Mouse (Mus musculus) thymus, postnatal 4 days (tissue): ENCODE data around the gene Map7d2.
"Not testable (repeated sequence)": the region's sequence is repeated elsewhere in the genome, so short reads cannot be mapped to it uniquely, and the experiment has no call there.

Experiments
- DNase-seq: peaks from one replicate; pipeline ENCODE4 v3.0.0; 2021

Gene Map7d2

DNA sequence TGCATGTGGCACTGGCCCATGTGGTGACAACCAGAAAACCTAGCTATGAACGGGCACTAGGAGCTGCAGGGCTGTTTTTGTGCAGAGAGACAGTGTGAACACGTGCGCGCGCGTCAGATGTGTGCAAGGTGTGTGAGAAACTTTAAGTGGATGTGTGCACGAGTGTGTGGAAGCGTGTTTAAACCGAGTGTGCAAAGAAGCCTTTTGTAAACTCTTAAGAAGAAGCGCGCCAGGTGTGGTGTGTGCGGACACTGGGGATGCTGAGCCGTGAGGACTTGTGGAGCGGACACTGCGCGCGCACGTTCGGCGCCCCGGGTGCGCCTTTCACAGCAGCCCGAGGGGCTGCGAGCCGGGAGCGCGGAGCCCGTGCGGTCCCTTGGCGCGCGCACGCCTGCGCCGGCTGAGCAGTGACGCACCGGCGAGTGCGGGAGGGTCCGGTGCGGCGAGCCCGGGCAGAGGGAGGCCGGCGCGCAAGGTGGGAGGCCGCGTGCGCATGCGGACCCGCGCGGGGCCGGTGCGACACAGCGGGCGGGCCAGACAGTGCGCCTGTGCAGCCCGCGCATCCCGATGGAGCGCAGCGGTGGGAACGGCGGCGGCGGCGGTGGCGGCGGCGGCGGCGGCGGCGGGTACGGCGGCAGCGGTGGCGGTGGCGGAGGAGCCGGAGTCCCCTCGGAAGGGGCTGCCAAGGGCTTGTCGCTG lies at the start of gene Map7d2:
Gene Map7d2, plus strand, starts transcription at position 443 of the 699 bp plus-strand sequence.
- DNase-seq, result peak; percentile 50

DNA sequence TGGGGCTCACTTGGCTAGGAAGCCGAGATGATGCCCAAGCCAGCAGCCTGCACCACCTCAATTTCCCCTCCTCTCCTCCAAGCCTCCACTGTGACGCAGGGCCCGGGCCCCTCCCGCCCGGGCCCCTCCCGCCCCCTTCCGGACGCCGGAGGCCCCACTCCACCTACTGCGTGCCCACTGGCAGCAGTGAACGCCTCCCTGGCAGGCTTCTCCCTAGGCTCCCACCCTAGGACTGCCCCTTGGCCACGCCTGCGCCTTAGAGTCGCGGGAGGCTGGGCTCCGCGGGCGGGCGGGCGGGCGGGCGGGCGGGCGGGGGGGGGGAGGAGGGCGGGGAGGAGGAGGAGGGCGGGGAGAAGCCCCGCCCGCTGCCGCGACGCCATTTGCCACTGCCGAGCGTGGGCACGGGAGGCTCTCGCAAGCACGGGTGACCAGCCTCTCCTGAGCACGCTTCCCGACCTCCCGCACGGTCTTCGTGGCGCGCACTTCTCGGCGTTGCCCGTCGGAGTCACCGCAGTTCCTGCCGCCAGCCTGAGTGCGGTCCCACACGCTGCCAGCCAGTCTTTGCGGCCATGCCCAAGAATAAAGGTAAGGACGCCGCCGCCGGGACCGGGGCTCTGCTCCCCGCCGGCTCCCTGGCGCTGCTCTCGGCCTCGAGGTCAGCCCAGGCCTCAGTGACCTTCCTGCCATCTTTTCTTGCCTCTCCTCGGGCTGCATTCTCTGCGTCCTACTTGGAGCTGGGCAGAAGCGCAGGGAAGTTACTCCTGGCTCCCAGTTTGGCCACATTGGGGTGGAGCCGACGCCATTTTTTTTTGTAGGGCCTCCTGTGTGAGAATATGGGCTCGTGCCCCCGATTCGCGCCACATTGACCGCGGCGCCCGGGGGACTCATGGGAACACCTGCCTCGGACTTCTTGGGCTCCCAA lies 42.3 kb upstream of the Map7d2 start, which contains the start of gene Eif1ax:
Gene Eif1ax, plus strand, starts transcription at position 348 of the 922 bp plus-strand sequence.
- peak; percentile 81 for DNase-seq

DNA sequence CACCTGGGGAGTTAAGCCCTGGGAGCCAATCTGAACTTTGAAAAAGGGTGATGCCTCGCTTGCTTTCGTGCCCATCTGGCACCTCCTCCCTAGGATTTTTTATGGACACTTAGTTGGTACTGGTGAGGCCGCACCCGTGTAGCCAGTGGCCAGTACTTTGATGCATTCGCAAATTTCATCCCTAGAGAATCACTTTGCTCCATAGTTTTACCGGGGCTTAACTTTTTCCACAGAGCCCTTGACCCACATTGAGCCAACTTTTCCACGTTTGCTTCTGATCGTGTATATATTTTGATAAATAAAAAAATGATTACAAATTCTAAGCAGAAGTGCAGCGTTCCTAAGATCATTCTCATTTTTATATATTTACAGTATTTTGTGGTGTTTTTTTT lies 41.6 kb upstream of the Map7d2 start:
- DNase-seq, result no peak

DNA sequence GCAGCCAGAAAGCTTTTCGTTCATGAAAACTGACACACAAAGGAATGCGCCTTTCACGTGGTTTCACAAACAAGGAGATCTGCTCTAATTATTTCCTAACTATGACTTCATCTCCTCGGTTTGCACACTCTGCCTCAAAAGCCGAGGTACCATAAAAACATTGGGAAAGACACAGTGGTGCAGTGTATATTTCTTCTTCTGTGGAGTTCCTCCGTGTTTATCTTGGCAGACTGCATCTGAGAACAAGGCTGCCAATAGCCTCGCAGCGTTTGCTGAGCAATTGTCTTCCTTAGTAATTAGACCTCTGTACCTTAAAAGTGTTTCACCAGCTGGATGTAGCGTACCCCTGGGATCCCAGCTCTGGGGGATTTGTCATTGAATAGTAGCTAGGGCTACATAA lies 27.3 kb upstream of the Map7d2 start:
- DNase-seq, result no peak

DNA sequence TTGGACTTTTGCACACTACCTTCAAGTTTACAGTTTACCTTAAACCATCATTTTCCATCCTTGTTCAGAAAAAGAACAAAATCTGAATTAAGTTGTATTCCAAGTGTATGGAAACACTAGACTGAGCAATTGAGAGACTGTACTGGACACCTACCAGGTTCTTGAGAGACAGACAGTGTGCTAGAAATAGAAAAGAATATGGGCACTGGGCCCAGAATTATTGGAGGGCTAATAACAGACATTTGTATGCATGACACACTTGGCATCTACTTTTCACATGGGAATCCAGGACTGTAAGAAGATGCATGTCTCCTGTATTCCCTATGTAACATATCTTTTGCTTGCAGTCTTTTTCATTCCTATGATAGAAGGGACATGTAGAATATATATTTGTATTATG lies 25.4 kb upstream of the Map7d2 start:
- no peak for DNase-seq

DNA sequence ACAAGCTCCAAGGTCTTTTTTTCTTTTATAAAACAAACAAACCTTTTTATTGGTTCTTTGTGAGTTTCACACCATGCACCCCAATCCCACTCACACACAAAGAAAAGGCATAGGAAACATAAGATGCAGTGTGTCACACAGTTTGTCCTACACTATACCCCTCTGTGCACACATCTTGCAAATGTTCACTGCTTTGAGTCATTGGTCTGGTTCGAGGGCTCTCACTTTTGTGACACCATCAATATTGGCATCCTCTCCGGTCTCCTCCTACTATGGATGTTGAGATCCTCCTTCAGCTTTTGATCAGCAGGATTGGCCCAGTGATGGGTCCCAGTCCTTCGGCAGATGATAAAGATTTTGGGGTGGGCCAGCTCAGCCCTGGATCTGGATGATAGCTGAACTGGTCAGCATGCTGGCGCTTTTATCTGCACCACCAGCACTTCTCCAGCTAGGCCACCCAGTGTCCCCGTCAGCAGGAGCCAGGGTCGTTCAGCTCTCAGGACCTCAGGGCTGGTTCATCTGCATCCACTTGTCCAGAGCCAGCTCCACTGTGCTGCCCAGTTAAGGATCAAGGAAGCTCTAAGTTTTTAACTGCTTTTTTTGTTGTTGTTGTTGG lies 23.9 kb upstream of the Map7d2 start:
- no peak for DNase-seq

DNA sequence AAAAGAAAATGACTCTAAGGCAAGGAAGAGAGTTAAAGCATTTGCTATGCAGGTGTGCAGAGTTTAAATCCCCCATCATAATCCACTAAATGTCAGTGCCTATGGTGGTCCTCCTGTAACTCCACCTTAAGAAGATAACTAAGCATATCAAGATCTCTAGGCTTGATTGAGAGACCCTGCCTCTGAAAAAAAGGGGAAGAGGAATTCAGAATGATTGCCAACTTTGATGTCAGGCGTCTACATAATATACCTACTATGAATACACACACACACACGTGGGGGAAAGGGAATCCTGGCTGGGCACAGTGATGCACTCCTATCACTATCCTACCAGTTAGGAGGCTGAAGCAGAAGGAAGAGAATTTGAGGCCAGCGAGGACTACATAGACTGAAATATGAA lies 23.1 kb upstream of the Map7d2 start:
- DNase-seq, result no peak

DNA sequence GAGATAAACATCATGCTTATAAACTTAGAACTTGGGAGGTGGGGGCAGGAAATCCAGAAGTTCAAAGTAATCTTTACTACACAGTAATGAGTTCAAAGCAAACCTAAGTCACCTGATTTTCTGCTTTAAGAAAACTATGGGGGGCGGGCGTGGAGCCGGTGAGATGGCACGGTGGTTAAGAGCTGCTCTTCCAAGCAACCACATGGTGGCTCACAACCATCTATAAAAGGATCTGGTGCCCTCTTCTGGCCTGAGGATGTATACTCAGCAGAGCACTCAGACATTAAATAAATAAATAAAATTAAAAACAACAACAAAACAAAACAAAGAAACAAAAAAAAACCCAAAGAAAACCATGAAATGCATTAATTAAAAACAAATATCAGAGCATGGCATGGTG lies 5.1 kb upstream of the Map7d2 start:
- DNase-seq, result peak; percentile 64

DNA sequence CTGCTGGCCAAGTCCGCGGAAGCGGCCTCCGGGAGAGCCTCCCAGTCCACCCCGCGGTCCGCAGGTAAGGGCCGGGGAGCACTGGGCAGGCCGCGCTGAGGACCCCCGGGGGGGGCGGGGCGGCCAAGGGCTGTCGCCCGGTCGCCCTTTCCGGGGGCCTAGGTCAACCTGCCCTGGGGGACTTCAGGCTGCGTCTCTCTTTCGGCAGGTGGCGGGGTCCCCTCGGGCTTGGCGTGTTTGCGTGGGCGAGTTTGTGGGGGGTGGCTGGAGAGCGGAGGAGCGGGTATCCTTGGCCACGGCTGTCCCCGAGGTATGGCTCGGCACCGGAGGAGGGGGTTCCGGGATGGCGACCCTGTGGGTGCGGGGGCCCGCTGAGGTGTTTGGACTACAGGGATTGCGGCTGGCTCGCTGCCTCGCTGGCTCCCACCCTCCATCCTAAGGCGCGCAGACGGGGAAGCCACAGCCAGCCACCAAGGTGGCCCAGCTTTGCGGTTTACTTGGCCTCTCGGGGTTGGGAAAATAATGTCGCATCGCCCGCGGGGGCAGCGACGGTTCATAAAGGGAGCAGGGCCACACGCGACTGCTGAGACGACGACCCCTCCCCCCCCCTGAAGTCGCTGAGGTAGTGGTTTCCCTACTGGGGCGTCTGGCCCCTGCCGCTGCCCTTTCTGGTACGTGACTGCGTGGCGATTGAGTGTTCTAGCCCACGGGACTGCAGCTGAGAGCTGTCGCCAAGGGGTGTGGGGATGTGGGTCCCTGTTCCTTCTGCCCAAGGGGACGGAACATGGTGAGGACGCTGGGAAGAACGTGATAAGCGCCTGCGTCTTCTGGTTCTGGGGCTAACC lies 679 bp downstream of the Map7d2 start:
- DNase-seq, result peak; percentile 23

DNA sequence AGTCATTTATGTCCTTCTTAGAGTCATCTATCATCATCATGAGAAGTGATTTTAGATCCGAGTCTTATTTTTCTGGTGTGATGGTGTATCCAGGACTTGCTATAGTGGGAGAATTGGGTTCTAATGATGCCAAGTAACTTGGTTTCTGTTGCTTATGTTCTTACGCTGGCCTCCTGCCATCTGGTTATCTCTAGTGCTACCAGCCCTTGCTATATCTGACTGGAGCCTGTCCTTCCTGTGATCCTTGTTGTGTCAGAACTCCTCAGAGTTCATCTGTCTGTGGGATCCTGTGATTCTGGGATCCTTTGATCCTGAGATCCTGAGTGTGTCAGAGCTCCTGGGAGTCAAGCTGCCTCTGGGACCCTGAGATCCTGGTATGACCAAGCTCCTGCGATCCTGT lies 16.1 kb downstream of the Map7d2 start:
- not testable (repeated sequence) for DNase-seq

DNA sequence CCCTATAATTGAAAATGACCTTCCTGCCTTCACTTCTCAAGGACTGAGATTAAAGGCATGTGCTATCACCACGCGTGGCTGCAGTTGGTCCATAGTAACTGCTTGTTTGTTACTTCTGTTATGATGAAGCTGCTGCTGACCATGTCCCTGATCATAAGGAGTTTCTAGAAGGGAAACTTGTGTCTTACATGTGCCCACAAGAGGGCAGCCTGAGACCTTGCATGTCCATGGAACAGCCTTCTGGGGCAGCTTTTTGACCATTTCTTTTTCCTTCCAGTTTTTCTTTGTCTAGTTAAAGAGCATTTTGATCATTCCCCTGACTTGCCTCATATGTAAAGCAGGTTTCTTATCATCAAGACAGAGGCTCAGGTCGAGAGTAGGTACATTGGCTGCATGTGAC lies 27.8 kb downstream of the Map7d2 start:
- peak; percentile 25 for DNase-seq

DNA sequence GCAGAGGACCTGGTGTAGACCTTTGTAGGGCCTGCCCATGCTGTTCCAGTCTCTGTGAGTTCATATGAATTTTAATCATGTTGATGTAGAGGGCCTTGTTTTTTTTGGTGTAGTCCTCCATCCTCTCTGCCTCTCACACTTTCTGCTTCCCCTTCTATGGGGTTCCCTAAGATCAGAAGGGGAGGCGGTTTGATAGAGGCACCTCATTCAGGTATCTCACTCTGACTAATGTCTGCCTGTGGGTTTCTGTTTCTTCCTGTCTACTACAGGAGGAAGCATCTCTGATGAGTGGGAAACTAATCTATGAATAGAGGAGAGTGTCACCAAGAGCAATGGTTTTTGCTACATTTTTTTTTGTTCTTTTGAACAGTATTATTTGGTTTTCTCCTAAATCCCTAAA lies 32.8 kb downstream of the Map7d2 start:
- DNase-seq, result no peak

DNA sequence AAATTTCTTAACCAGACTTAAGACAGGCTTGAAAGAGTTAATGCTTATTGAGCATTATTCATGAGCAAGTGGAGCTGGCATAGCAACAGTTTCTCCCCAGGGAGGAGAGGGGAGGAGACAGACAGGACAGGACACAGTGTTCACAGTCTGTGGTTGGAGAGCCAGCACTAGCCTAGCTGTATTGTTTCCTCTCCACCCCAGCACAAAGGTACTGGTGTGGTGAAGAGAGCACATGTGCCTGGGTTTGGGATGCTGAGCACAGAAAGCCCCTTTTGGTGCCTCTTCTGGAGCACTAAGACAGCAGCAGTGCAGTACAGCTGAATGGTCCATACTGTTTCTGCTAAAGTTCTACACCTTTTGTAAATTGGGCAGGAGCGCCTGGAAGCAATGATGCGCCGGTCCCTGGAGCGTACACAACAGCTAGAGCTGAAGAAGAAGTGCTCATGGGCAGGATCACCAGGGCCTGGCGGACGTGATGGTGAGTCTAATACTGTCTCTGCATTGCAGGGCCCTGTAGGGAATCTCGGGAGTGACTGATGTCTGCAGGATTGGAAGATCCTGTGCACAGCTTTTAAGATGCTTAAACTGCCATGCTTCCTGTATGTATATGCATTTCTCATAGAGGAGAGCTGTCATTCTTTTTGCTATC lies 44.8 kb downstream of the Map7d2 start:
- DNase-seq, result no peak

DNA sequence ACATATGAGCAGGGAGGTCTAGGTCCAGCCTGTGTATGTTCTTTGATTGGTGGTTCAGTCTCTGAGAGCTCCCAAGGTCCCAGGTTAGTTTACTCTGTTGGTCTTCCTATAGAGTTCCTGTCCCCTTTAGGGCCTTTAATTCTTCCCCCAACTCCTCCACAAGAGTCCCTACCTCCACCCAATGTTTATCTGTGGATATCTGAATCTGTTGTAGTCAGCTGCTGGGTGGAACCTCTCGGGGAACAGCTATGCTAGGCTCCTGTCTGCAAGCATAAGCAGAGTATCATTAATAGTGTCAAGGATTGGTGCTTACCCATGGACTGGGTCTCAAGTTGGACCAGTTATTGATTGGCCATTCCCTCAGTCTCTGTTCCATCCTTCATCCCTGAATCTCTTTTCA lies 60.4 kb downstream of the Map7d2 start:
- DNase-seq, result no peak

DNA sequence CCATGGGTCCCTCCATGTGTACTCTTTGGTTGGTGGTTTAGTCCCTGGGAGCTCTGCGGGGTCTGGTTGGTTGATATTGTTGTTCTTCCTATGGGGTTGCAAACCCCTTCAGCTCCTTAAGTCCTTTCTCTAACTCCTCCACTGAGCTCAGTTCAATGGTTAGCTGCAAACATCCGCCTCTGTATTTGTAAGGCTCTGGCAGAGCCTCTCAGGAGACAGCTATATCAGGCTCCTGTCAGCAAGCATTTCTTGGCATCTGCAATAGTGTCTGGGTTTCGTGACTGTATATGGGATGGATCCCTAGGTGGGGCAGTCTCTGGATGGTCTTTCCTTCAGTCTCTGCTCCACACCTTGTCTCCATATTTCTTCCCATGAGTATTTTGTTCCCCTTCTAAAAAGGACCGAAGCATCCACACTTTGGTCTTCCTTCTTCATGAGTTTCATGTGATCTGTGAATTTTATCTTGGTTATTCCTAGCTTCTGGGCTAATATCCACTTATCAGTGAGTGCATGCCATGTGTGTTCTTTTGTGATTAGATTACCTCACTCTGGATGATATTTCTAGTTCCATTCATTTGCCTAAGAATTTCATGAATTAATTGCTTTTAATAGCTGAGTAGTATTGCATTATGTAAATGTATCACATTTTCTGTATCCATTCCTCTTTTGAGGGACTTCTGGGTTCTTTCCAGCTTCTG lies 64.0 kb downstream of the Map7d2 start:
- not testable (repeated sequence) for DNase-seq

DNA sequence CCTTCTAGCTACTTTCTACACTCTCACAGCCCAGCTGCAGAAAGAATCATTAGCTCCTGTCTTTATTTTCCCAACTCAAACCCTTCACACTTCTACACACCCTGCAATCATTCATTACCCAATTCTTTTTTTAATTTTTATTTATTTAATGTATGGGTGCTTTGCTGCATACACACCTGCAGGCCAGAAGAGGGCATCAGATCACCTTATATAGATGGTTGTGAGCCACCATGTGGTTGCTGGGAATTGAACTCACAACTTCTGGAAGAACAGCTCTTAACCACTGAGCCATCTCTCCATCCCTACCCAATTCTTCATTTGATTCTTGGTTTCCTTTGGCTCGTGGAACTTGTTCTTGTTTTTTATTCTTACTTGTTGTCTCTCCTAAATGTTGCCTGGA lies 69.9 kb downstream of the Map7d2 start:
- DNase-seq, result no peak

DNA sequence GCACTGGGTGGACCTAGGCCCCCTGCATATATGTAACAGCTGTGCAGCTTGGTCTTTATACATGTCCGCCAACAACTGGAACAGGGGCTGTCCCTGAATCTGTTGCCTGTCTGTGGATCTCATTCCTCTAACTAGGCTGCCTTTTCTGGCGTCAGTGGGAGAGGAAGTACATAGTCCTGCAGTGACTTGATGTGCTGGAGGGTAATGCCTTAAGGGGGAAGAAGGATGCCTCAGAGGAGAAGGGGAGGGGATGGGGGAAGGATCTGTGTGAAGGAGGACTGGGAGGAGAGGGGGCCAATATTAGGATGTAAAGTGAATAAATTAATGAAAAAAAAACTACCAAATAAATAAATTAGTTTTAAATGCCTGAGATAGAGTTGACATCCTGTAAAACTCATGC lies 88.8 kb downstream of the Map7d2 start:
- no peak for DNase-seq

DNA sequence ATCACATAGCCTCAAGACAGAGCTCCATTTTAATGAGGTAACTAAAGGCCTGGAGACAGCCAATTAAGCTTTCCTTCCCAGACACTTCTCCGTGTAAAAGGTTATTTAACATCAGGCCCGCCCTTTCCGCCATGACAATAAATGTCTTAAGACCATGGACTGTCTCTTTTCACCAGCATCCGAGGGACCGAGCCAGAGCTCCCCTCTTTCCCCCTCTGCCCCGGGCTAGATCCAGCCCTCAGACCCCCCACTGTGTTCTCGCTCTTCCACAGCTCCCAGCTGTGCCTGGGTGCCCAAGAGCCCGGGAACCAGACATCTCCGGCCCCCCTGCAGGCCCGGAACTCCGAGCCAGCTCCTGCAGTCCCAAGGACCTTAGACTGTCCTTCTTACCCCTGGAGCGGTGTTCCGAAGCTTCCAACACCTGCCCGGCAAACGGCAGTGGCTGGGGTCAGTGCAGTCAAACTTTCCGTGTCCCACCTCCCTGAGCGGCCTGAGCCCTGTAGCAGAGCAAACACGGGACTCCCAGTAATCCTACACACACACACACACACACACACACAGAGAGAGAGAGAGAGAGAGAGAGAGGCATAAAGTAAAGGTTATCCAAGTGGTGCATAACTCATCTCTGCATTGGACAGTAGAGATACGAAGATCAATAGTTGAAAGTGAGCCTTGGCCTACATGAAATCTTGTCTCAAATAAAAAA lies 94.1 kb downstream of the Map7d2 start:
- no peak for DNase-seq

DNA sequence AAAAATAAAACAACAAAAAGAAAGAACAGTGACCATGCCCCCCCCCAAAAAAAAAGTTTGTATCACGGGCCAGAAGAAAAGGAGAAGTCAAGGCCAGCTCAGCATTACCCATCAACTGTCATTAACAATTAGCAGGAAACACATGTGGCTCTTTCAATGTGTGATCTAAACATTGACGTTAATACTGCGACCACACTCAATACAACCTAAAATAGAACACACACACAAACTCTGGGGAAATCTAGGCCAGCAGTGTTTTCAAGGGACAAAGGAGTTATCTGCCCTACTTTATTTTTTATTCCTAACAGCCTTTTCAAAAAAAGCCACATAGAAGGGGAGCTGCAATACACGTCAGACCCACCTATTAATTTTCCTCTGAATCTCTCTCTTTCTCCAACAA lies 94.7 kb downstream of the Map7d2 start:
- DNase-seq, result no peak

DNA sequence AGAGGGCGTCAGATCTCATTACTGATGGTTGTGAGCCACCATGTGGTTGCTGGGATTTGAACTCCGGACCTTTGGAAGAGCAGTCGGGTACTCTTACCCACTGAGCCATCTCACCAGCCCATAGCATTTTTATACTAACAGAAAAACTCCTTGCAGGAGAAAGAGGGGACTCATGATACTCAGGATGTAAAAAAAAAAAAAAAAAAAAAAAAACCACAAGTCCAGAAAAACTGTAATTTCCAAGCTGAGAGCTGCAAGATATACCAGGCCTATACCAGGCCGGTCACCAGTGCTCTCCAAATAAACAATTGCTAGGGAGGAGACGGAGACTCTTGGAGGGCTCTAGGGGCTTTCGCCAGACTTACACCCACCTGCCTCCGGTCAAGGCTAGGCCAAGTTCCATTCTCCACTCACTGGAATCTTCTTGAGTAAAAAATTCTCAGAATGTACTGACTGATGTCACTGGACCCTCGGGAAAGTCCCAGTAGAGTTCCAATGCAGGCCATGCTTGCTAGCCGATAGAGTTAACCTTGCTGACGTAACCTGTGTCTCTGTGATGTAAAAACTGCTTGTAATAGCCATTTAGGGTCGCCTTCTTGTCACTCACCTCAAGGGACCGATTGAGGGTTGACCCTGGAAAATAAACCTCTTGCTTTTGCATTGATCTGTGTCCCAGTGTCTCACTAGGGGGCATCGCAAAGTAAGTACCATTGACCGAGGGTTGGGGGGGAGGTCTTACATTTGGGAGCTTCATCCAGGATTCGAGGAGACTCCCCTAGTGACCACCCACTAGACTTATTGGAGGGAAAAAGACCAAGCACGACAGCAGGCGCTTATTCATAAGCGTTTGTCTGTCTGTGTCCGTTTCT lies 95.7 kb downstream of the Map7d2 start:
- no peak for DNase-seq
